Mouse (Mus musculus) retina, adult 2 months (tissue): ENCODE results near the gene Rsph10b.

Experiments
- DNase-seq: peaks from one replicate; pipeline ENCODE4 v3.0.0-alpha.2; 2012; ENCODE audit warnings: low read depth, low spot score

The Rsph10b gene

DNA sequence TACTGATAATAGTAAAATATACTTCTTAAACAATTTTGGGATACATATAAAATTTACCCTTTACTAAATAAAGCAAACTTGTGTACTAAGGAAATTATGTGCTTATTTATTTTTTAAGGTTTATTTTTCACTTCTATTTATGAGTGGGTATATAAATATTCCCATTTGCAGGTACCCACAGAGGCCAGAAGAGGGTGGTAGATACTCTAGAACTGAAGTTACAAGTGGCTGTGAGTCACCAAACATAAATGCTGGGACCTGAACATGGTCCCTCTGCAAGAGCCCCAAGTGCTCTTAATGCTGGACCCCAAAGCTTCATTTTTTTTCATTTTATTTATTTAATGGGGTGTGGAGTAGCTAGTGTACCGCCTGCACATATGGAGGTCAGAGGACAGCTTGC, 1.0 kb downstream of the Rsph10b start:
- DNase-seq = no peak

DNA sequence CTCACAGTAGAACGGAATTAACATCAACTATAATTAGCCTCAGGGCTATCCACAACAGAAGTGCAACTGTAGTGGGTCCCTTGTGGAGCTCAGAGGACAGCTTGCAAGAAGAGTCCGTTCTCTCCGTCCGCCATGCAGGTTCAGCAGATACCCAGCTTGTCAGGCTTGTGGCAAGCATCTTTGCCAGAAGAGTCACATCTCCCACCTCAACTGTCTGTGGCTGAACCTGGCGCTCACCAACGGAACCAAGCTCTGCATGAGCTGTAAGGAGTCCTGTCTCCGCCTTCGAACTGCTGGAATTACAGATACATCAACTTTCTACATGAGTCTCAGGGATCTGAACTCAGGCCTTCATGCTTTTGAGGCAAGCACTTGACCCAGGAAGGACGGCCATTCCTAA, 3.3 kb downstream of the Rsph10b start:
- no peak for DNase-seq

- DNase-seq = no peak
Observed at GRCm38 (mm10) chr5:143941588-143941987, 8.8 kb downstream of the Rsph10b start.

DNA sequence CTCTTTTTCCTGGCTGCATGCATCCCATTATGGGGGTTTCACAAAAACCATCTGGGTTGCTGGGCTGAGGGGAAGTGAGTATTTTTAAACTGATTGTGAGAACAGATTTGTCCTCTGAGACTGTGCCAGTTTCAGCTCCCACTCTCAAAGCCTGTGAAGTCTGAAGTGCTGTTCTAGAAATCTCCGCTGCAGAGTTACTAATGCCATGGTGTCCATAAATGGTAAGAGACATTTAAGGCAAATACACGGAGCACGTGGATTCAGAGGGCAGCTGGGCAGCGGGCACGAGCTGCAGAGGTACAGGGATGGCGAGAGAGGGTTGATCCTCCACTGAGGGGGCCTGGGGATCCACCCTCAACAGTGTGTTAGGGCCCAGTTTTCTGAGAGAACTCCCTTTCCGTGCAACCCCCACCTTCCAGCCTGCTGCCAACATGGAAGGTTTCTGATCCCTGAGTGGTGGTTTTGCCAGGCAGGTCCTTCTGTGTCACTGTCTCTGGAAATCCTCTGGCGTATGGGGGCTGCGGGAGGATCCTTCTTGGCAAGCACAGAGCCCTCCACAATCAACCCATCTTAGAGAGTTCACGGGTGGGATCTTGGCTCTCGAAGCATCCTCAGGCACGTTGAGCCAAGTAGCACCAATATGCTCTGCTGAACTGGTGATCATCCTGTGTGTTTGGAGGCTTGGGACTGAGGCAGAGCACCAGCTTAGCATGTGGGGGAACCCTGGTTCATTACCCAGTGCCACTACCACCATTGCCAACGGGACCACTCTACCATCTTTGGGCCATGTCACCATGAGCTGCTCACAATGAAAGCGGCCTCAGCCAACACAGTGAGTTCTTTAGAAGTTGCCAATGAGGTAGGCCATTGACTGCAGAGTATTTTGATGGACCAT, 10.6 kb downstream of the Rsph10b start:
- DNase-seq = no peak

GRCm38 (mm10) chr5:143948361-143948760, 15.5 kb downstream of the Rsph10b start:
- DNase-seq = no peak

GRCm38 (mm10) chr5:143950016-143950415, 17.2 kb downstream of the Rsph10b start:
- no peak for DNase-seq

- DNase-seq = no peak
Observed at GRCm38 (mm10) chr5:143957101-143957500, 24.3 kb downstream of the Rsph10b start.

DNA sequence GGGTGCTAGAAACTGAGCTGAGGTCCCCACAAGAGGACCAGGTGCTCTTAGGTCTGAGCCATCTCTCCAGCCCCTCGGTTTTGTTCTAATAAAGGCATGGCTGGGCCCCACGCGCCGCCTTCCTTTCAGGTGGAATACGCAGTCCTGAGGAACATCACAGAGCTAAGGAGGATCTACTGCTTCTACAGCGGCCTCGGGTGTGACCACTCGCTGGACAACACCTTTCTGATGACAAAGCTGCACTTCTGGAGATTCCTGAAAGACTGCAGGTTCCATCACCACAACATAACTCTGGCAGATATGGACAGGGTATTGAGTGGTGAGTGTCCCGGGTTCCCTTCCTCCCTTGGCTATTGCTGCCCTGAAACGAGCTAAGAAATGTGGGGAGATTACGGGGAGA, 26.7 kb downstream of the Rsph10b start:
- no peak for DNase-seq

GRCm38 (mm10) chr5:143961176-143961575, 28.3 kb downstream of the Rsph10b start:
- no peak for DNase-seq

DNA sequence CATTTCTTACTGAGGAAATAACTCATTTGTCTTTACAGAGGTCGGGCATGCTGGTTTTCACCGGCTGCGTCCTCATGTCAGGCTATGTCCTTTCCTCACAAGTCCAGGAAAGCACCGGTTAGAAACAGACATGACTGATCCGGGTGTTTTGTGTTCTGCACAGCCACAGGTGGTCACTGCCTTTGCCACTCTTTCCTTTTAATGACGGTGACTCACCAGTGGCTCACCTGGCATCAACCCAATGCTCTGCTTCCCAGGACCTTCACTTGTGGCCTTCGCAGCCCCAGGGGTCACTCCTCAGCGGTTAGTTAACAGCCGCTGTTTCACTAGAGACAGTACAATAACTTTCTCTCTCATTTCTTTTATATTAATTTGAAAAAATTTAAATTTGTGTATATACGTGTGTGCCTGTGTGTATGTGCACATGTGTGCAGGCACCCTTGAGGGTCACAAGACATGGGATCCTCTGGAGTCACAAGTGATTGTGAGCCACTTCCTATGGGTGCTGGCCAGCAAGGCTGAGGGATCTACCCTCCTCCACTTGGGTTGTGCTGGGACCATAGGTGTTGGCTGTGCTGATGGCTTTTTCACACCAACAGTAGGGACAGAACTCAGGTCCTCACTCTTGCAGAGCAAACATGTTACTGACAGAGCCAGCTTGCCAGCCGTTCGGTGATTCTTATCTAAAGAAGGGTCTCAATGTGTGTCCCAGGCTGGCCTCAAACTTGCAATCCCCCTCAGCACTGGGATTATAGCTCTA, 32.9 kb downstream of the Rsph10b start:
- DNase-seq = no peak

- no peak for DNase-seq
Observed at GRCm38 (mm10) chr5:143966671-143967070, 33.8 kb downstream of the Rsph10b start.

DNA sequence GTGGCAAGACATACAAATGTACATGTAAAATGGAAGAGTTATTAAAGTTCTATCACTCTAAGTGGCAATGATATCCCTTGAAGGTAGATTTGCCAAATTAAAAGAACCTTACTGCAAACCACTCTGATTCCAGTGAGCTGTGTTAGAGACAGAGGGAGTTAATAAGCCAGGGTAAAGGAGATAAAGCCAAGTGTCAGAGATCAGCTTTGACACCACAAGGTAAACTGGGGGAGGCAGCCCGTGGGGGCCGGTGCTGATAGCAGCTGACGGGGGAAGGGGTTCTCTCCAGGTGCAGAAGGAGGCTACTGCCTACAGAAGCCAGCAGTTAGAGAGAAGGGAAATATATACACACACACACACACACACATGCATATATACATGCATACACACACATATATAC, 39.8 kb downstream of the Rsph10b start:
- no peak for DNase-seq

DNA sequence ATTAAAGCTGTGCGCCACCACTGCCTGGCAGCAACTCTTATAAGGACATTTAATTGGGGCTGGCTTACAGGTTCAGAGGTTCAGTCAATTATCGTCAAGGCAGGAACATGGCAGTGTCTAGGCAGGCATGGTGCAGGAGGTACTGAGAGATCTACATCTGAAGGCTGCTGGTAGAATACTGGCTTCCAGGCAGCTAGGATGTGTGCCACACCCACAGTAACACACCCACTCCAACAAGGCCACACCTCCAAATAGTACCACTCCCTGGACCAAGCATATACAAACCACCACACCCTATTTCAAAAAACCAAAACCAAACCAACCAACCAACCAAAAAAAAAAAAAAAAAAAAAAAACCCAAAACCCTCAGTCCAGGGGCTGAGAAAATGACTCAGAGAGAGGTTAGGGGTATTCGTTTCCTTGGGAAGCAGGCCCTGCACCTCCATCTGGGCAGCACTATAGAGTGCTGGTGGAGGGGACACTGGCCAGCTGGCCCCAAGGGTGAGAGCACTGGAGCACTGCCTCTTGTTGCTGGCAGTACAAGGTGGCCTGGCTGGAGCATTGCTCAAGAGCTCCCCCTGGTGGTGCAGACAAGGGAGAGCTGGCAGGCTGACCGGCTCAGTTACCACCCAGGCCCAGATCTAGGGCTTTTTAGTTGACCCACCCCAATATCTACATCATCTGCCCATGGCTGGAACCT, 42.2 kb downstream of the Rsph10b start:
- DNase-seq = peak; percentile 41

DNA sequence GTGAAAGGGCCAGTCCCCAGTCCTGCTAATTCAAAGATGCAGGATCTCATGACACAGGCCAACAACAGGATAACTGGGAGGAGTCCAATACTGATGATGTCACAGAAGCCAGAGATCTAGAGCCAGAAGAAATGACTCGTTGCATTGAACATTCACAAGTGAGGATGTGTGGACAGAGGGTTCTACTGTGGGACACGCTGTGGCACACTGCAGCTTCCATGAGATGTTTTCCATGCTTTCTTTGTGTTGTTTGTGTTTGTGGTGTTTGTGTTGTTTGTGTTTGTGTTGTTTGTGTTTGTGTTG, 42.7 kb downstream of the Rsph10b start:
- no peak for DNase-seq

GRCm38 (mm10) chr5:143976232-143976631, 43.4 kb downstream of the Rsph10b start:
- no peak for DNase-seq

DNA sequence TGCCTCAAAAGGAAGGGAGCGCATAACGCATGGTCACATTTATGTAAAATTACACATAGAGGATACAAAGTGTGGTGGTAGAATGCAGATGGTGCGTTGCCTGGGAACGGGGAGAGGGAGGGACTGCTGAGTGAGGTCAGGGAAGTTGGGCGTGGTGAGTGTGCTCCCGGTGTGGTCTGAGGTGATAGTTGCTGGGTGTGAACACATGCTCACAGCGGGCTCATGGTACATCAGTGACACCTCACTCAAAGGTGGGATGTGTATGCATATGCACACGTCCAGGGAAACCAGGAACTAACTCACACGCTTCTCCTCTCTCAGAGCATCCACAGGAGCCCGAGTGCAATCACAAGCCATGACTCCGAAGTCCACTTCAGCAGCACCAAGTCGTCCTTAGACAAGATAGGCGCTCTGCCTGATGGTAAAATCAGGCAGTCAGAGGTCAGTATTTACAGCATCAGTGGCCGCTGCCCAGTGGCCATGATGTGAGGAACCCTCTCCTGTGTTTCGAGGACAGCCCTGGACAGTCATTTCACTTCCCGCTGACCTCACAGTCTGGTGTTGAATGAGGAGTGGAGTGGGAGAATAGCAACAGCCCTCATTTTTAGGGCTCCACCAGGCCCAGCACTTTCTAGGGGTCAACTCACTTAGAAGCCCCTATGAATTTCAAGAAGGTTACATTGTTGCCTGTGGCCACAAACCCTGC, 44.0 kb downstream of the Rsph10b start:
- no peak for DNase-seq

DNA sequence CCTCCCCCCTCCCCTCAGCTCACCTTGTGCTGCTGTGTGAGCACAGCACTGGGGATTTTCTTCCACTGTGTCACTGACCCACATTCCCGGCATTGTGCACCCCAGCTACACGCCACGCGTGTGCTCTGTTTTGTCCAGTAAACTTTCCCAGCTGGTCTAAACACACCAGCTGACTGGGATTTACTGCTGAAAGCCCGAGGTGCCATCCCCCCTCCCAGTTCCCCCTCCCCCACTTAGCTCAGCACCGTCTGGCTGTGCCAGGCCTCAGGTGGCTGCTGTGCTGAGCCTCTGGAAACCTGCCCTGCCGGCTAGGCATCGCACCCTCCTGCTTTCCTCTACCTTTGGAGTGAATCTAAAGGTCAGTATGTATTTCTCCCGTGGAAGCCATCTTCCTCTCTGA, 48.0 kb downstream of the Rsph10b start:
- DNase-seq = peak; percentile 42

DNA sequence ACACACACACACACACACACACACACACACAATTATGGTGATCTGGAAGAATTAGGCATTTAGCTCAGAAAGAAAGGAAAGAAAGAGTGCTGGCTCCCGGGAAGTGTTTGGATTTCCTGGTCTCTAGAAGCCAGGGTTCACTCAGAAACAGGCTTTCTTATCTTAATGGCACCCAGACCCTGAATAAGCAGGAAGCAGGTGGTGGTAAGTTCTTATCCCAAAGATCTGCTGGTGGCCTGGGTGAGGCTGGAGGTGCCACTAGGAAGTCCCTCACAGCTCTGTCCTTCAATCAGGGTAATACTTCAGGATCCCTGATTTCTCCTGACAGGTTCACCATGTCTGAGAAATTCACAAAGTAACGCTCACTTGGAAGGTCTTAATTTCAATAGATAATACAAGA, 49.5 kb downstream of the Rsph10b start:
- DNase-seq = no peak

- no peak for DNase-seq
Observed at GRCm38 (mm10) chr5:143985381-143985780, 52.5 kb downstream of the Rsph10b start.

DNA sequence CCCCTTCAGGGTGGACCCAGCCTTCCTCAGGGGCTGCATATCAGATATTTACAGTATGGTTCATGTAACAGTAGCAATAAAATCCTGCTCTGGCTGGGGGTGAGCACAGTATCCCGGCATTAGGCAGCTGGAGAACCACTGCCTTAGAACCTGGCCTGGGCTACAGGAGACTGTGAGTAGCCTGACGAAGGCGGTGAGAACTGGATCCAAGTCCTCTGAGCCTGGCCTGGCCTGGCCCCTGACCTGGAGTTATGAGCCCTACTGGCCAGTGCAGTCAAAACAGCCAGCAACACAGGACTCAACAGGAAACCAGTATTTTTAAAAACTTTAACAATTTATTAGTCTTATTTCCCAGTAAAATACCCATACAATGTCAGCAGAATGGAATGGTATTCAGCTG, 54.8 kb downstream of the Rsph10b start:
- no peak for DNase-seq

GRCm38 (mm10) chr5:143989046-143989445, 56.2 kb downstream of the Rsph10b start:
- no peak for DNase-seq

GRCm38 (mm10) chr5:143990086-143990485, 57.3 kb downstream of the Rsph10b start:
- no peak for DNase-seq
